Mouse (Mus musculus) lung, adult 18-20 months (tissue): ENCODE data around the gene Emg1.
"Not testable (repeated sequence)": the region's sequence is repeated elsewhere in the genome, so short reads cannot be mapped to it uniquely, and the experiment has no call there.

Experiments used
- DNase-seq, 2 experiments: peaks; one replicate each; pipeline ENCODE4 v3.0.0; 2022; ENCODE audit warnings: mixed read lengths in 2 of 2

Emg1 gene

DNA sequence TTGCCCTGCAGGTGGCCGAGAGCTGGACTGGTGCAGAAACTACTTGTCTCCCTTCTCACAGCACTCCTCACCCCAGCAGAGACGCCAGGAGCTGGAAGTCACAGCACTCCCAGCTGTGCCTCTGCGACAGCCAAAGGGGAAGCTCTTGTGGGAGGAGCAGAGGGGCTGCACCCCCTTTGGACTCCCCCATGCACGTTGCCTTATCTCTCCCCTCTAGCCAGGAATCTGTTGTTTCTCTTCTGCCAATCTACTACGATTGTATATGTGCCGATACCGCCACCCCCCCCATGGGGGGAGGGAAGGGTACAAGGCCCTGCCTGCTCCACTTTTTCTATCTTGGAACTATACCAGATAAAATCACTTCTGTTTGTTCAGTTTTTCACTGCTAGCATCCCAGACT is 8.2 kb downstream of the Emg1 start:
- DNase-seq: no peak

DNA sequence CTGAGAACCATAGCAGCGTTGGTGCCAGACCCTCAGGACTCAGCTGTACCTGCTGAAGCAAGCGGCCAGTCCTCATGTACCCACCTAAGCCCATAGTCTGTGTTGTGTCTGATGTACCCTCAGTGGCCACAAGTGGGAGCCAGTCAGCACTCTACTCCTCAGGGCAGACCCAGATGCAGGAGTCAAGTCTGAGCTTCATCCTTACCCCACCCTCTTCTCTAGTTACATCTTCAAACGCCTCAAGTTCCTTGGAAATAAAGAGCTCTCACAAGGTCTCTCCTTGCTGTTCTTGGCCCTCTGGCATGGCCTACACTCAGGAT is 9.2 kb downstream of the Emg1 start:
- DNase-seq: peak; percentile 66 to 70

DNA sequence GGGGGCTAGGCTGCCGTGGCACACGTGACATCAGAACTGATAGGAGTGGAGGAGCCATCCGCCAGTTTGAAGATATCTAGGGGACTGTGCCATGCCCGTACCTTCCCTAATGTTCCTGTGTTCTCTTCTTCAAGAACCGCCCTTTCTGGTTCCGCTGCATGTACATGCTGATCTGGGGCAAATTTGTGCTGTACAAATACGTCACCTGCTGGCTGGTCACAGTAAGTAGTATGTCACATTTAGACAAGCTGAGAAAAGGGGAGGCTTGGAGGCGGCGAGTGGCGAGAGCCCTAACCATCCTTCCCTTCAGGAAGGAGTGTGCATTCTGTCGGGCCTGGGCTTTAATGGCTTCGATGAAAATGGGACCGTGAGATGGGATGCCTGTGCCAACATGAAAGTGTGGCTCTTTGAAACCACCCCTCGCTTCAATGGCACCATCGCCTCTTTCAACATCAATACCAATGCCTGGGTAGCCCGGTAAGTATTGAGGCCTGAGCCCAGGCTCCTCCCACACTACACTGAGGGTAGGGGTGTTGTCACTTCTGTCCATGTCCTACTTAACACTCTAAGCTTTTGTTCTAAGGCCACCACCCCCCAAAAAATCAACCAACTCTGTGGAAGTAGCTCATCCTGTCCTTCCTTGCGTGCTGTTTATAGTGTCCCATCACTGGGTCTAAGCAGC is 9.7 kb downstream of the Emg1 start:
- no peak for DNase-seq

DNA sequence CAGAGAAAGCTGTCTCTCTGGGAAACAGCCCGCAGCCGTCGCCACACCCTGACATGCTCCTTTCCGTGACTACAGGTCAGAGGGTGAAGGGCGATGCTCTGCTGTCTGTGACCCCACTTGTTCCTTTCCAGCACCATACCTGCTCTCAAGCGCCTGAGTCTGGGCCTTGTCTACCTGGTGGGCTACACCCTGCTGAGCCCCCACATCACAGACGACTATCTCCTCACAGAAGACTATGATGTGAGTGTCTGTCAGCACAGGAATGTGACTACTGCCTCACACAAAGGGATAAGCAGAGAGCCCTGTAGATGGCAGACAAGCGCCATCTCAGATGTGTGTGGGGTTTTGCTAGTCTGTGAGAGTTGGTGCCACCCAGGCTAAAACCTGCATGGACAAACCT is 10.6 kb downstream of the Emg1 start:
- DNase-seq: no peak

DNA sequence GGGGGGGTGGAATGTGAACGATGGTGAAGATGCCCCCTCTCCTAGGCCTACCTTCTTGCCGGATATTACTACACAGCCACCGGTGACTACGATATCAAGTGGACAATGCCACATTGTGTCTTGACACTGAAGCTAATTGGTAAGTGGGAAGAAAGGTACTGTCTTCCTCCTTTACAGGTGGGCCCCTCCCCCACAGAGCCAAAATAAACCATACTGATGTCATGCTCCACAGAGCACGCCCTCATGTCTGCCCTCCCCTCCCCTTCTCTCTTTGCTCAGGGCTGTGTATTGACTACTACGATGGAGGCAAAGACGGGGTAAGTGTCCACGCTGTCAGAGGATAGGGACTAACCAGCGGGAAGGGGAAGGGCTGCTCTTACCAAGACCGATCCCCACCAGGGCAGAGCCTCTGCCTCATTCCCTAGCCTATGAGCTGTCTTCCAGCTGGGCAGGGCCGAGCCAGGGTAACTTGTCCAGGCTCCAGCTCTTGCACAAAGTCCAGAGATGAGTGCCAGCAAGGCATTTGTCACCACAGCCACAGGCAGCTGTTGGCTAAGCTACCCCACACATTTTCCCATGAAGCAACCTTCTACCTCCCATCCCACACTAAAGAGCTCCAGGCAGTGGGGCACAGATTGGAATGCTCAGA is 11.9 kb downstream of the Emg1 start:
- DNase-seq: peak; percentile 73 to 81

DNA sequence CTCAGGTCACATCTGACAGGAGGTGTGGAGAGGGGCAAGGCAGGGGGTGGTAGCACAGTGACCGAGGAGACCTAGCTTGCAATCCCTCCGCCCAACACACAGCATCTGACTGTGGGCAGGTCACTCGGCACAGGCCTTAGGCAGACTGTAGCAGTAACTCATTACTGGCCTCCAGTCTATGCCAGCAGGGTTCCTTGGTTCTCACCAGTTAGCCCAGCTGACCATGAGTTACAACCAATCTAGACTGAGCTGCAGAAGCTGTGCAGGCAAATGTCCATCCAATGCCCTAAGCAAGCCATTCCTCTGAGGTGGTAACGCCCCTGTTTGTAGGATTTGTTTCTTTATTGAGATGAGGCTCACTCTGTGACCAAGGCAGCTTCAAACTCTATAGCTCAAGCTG is 12.6 kb downstream of the Emg1 start:
- no peak for DNase-seq

DNA sequence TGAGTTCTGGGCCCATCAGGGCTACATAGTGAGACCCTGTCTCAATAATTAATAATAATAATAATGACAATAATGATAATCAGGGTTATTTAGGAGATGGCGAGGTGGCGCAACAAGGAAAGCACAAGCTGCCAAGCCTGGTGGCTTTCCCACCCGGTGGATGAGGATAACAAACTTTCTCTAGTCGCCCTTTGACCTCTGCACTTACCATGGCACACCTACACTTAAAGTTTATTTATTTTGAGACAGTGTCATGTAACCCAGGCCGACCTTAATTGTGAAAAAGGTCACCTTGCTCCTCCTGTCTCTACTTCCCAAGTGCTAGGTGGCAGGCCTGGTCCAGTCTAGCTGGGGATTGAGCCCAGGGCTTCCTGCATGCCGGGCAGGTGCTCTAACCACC is 13.2 kb downstream of the Emg1 start:
- no peak for DNase-seq

DNA sequence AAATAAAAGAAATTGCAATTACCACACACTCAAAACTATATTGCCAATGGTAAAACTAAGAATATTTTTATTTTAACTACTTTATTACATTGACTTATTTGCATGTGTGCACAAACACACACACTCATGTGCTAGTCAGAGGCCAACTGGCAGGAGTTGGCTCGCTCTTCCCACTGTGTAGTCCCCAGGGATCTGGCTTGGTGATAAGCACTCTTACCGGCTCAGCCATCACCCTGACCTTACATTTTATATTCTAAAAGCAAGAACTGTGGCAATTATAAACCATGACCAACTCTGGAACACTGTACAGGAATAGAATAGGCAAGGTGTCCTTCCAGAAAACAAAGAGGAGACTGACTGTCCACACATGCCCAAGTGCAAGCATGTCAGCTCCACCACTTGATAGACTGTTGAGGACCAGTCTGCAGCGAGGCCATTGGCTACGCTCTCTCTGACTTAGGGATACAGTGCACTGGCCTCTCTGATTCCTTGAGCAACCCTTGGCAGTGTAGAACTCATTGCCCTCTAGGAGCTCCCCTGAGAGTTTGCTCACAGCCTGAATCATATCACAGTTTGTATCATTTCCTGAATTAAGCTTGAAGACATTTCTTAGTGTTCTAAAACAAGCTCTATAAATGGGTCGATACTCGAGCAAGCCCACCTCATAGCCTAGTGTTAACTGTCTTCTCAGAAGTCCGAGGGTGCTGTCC is 15.4 kb downstream of the Emg1 start:
- no peak for DNase-seq

DNA sequence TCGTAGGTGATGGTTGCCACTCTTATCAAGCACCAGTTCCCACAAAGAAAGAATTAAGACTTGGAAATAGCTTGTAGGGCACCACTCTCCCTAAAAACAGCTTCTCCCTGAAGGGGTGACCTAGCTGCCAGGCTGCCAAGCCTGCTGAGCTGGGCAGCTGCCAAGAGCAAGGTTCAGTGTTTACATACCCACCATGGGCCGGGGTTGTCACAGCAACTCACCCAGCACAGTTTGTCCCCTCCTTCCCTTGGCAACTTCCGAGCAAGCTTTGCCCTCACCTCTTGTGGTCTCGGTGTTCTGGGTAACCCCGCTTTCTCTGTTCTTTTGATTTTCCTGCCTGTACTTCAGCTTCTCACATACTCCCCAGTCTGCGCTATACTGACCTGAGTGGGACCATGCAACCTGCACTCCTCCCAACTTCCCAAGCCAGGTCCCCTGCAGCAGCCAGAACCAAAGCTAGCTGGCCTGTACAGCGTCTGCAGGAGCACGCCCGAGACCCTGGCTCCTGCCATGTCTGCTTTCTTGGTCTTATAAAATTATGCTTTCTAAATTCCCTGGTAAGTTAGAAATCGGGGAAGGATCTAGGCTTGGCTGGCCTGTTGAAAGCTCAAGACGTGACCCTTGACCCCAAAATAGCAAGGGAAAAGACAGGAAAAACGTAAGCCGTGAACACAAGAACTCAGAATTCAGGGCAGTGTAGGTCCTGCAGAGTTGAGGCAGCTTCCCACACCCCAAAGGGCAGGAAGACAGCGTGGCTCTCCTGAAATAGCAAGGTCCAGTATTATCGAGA is 17.6 kb downstream of the Emg1 start:
- peak; percentile 89 to 94 for DNase-seq

DNA sequence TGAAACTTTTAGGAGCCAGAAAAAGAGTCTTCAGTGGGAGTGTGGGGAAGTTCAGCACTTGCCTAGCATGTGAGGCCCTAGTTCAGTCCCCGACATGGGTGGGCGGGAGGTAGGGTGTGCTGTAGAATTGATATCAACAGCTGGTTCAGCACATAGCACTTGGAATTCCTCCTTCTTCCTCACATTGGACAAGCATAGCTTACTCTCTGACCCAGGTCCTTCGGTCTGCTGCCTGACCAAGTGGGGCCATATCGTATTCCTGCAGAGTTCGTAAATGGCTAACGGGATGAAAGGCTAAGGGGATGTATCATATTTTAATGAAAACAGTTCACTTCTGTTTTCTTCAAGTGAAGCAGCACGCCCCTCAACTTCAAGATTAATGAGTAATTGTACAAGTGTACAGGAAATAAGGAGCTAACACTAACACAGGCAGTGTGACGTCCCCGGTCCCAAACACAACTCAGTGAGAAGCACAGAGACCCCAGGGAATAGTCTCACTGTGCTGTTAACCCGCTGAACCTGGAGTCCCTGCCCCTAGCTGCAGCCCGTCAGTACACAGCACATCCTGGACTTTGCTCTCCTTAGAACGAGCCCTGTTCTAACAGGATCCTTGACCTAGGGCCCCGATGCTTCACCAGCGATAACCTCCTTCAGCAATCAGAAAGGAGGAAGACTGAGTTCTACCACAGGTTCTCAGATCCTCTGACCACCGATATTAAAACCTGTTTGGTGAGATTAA is 18.6 kb downstream of the Emg1 start:
- no peak for DNase-seq

DNA sequence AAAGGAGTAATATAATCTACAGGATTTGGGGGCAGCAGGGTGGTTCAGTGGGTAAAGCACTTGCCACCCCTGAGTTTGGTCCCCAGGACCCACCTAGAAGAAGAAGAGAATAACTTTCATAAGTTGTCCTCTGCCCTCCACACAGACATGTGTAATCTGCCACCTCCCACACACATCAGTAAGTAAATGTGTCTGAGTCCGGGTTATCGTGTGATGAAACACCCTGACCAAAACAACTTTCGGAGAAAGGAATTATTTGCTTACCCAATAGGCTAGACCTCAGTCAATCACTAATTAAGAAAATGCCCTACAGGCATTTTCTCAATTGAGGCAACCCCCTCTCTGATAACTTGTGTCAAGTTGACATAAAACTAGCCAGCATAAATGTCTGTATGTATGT is 21.5 kb downstream of the Emg1 start:
- no peak for DNase-seq

DNA sequence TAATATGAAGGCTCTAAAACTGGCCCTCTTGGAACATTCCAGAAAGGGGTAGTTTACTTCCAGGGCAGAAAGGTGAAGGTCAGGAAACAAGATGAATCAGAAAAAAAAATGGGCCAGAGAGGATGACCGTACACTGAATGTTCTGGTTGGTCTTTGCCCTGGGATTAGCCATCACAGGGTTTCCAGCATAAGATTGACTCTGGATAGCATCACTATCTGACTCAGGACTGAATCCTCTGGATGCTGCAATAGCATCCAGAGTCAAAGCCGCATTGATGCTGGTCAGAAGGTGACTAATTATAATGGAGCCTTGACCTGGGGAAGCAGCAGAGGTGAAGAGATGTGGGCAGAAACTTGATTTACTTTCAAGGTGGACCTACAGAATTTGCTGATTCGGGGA is 23.0 kb downstream of the Emg1 start:
- DNase-seq: no peak

DNA sequence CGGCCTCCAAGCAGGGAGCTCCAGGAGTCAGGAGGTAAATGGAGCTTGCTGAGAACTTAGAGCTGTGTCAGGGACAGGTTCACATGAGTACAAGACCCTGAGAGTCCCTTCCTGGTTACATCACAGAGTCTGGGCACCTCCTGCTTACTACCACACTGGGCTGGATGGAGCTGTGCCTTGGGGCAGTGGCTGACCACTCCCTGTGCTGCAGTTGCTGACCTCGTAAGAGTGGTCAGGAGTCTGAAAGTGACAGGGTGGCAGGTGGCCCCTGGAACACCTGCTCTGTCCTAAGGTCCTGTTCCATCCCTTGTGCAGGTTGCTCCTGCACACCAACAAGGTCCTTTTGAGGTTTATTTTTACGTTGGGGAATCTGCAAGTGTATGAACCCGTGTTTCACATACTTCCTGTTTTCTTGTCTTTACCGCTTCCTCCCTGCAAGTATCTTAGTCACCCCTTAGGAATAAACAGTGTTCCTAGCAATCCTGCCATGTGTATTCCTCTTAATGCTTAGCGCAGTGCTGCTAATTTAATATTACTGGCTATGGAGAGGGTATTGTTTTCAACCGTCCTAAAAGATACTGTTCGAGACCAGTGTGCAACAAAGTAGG is 23.7 kb downstream of the Emg1 start:
- DNase-seq: no peak

DNA sequence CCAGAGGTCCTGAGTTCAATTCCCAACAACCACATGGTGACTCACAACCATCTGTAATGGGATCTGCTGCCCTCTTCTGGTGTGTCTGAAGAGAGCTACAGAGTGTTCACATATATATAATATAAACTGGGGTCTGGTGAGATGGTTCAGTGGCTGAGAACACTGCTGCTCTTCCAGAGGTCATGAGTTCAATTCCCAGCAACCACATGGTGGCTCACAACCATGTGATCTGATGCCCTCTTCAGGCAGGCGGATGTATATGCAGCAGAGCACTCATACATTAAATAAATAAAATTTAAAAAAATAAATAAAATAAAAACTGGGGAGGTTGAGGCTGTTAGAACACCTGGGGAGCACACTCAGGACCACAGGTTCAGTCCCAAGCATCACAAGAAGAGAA is 25.3 kb downstream of the Emg1 start:
- not testable (repeated sequence) for DNase-seq

DNA sequence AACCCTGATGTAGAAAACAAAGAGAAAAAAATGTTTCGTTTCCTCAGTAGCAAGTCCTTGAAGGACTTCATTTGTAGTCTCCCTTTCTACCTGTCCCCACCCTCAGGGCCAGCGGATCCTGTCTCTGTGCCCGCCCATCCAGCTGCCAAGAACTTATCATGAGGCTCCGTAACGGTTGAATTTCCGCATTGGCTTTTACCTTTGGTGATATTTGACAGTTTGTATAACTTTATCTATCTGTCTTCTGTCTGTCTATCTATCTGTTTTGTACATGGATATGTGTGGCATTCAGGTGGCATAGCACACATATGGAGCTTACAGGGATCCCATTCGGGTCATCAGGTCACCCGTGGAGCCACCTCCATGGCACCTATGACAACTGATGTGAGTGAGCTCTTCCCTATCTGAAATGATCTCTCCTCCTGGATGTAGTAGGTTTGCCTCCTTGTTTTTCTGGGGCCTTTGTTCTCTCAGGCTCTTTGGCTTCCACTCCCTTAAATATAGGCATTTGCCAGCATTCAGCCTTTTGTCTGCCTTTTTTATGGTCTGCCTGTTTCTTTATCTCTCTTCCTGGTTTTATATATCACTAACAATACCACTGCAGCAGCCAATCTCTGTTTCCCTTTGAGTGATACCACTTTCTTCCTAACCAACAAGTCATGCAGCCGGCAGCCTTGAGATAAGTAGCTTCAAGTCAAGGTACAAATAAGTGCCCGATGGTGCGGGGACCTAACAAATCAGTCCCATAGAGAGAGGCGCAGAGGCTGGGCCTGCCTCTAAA is 26.2 kb downstream of the Emg1 start:
- DNase-seq: no peak

DNA sequence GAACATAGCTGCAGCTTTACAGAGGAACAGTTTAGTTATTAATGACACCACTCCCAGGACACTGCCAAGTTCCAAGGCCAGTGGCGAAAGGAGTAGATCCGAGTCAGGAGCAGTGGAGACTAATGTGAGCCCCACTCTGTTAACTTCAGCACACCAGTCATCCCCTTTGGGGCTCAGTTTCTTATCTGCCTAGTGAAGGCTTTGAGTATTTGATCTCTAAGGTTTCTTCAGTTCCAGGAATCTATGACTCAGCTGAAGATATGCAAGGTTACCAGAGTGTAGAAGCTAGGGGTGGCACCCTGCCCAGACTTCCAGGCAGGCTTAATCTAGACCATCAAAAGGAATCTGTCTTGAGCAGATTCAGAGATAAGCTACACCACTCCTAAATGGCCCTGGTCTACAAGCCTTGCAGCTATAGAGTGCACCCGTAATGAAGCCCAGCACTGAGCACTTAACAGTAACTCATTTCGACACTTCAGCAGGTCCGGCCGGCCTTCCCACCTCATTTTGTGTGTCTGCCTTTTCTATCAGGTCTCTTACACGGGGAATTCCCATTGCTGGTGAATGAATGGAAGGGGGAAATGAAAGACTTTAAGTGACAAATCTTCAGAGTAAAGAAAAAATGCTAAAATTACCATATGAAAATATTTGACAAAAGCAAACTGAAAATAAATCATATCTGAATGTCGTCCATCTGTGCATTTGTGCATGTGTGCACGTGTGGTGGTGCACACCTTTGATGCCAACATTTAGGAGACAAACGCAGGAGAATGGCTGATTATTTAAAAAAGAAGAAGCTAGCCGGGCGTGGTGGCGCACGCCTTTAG is 28.2 kb downstream of the Emg1 start:
- DNase-seq: peak; percentile 76 to 83

DNA sequence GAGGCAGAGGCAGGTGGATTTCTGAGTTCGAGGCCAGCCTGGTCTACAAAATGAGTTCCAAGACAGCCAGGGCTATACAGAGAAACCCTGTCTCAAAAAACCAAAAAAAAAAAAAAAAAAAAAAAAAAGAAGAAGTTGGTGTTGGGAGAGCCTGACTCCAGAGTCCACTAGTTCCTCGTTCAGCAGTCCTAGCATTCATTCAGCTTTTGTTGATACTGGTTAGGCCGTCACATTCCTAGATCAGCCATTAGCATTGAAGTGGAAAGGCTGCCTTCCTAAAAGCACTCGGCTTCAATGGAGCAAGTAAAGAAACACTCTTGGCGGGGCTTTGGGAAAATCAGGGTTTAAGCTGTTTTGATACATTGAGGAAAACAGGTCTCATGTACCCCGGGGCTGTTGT is 29.7 kb downstream of the Emg1 start:
- DNase-seq: not testable (repeated sequence)

DNA sequence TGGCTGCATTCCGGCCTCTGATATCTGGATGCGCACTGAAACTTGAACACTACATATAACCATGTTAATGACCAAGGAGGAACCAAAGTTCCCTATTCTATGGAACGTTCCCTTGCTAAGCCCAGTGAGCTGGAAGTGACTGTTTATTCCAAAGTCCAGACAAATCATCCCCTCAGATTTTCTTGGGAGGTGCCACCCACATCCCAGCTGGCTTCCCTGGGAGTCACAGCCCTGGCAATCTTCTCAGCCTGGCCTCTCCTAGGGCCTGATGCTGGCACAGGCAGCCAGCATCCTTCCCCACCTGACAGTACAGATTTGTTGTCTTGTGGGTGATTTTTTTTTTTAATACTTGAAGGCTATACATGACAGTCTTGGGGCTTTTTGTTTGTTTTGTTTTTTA is 32.5 kb downstream of the Emg1 start:
- DNase-seq: no peak

DNA sequence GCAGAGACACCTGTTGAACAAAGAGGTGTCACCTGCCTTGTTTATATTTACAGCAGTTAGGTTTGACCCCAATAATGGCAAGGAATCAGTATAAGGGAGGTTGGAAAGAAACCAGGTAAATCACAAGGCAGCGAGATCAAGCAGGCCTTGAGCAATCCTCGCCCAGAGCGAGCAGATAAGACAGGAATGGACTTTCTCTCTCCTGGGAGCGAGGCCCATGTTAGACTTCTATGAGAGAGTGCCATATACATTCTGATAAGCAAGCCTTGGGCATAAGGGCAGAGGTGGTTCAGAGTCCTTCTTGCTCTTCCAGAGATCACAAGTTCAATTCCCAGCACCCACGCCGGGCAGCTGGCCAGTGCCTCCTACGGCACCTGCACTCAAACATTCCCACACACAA is 33.2 kb downstream of the Emg1 start:
- DNase-seq: no peak

DNA sequence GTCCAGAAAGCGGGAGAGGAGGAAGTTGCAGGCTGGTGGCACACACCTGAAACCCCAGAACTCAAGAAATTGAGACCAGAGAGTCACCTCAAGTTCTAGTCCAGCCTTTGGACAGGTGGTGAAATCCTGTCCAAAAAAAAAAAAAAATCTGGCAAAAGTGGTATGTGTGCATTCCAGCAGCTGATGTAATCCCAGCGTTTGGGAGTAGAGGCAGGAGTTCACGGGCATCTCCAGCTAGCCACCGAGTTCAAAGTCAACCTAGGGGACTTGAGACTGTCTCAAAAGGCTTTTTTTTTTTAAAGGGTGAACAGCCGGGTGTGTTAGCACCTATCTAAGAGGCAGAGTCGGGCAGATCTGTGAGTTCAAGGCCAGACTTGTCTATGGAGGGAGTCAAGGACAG is 35.8 kb downstream of the Emg1 start:
- DNase-seq: no peak

DNA sequence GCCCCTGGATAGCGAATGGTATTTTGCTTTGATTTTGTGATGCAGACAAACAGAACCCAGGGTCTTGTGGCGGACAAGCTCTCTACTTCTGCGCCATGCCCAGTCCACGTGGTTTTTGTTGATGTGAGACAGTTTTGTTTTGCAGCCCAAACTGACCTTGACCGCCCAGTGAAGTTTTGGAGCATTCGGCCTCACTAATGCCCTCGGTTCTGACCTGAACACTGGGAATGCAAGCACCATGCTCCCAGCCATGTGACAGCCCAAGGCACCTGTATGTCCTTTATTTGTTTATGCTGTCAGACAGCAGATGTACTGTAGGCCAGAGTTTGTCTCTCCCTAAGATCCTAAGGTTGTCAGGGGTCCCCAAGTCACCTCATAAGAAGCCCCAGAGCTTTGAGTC is 37.4 kb downstream of the Emg1 start:
- no peak for DNase-seq
